Mouse (Mus musculus): Measurements from ENCODE around the gene B4galnt2.

Gene B4galnt2

GRCm38 (mm10) chr11:95840694-95841497 is 73.8 kb downstream of the B4galnt2 start:
- in situ Hi-C loops (cut with MboI; ENCODE audit: low sequenced_read_pairs) = no loop called here

- in situ Hi-C loops (cut with MboI; ENCODE audit: low sequenced_read_pairs) = no loop called here
These were observed 75.5 kb downstream of the B4galnt2 start for GRCm38 (mm10) chr11:95838999-95839868.

- in situ Hi-C loops (cut with MboI; ENCODE audit: low sequenced_read_pairs) = no loop called here
These were observed 76.1 kb downstream of the B4galnt2 start for GRCm38 (mm10) chr11:95838598-95838997.

GRCm38 (mm10) chr11:95837059-95837458 is 77.6 kb downstream of the B4galnt2 start, which contains the start of gene Gngt2:
Gngt2 (plus strand) TSS chr11:95837216.
- in situ Hi-C loops (cut with MboI; ENCODE audit: low sequenced_read_pairs) = no loop called here

GRCm38 (mm10) chr11:95836433-95836832 is 78.3 kb downstream of the B4galnt2 start:
- in situ Hi-C loops (cut with MboI; ENCODE audit: low sequenced_read_pairs) = no loop called here

GRCm38 (mm10) chr11:95835832-95836231 is 78.9 kb downstream of the B4galnt2 start:
- in situ Hi-C loops (cut with MboI; ENCODE audit: low sequenced_read_pairs) = no loop called here

GRCm38 (mm10) chr11:95834742-95835710 is 79.7 kb downstream of the B4galnt2 start:
- in situ Hi-C loops (cut with MboI; ENCODE audit: low sequenced_read_pairs) = no loop called here

- in situ Hi-C loops (cut with MboI; ENCODE audit: low sequenced_read_pairs) = no loop called here
These were observed 80.5 kb downstream of the B4galnt2 start for GRCm38 (mm10) chr11:95834143-95834667.

- in situ Hi-C loops (cut with MboI; ENCODE audit: low sequenced_read_pairs) = no loop called here
These were observed 81.0 kb downstream of the B4galnt2 start for GRCm38 (mm10) chr11:95833631-95834142.

GRCm38 (mm10) chr11:95833006-95833570 is 81.6 kb downstream of the B4galnt2 start:
- in situ Hi-C loops (cut with MboI; ENCODE audit: low sequenced_read_pairs) = no loop called here

GRCm38 (mm10) chr11:95832129-95833005 is 82.3 kb downstream of the B4galnt2 start:
- in situ Hi-C loops (cut with MboI; ENCODE audit: low sequenced_read_pairs) = no loop called here

GRCm38 (mm10) chr11:95831641-95832040 is 83.0 kb downstream of the B4galnt2 start:
- in situ Hi-C loops (cut with MboI; ENCODE audit: low sequenced_read_pairs) = no loop called here

- in situ Hi-C loops (cut with MboI; ENCODE audit: low sequenced_read_pairs) = no loop called here
These were observed 83.4 kb downstream of the B4galnt2 start for GRCm38 (mm10) chr11:95831276-95831619.

- in situ Hi-C loops (cut with MboI; ENCODE audit: low sequenced_read_pairs) = no loop called here
These were observed 84.0 kb downstream of the B4galnt2 start for GRCm38 (mm10) chr11:95830411-95831275.

- in situ Hi-C loops (cut with MboI; ENCODE audit: low sequenced_read_pairs) = loop anchor here (5.0 kb wide), 1 partner anchor 33 kb away; no protein-coding TSS in a partner anchor
These were observed 85.1 kb downstream of the B4galnt2 start for GRCm38 (mm10) chr11:95829526-95830050.

GRCm38 (mm10) chr11:95828181-95828964 is 86.3 kb downstream of the B4galnt2 start:
- in situ Hi-C loops (cut with MboI; ENCODE audit: low sequenced_read_pairs) = loop anchor here (5.0 kb wide), 1 partner anchor 34 kb away; no protein-coding TSS in a partner anchor

Measured in CH12F3 (cell line).